Mouse (Mus musculus): ENCODE data around the gene Gm21762.
"Not testable (repeated sequence)": the region's sequence is repeated elsewhere in the genome, so short reads cannot be mapped to it uniquely, and the experiment has no call there.

GRCm38 (mm10) chr13:120220922-120221321 lies 5.2 kb upstream of the Gm21762 start:
- TF ChIP-seq CTCF (IDR thresholded peaks at IDR 0.05; ENCODE audit: low read depth, low read length); POLR2A (IDR thresholded peaks at IDR 0.05; ENCODE audit: borderline replicate concordance, low read depth, low read length): not testable (repeated sequence)
